Comparison of ENCODE assay signal across 10 mouse cellular contexts in the genomic region with DNA sequence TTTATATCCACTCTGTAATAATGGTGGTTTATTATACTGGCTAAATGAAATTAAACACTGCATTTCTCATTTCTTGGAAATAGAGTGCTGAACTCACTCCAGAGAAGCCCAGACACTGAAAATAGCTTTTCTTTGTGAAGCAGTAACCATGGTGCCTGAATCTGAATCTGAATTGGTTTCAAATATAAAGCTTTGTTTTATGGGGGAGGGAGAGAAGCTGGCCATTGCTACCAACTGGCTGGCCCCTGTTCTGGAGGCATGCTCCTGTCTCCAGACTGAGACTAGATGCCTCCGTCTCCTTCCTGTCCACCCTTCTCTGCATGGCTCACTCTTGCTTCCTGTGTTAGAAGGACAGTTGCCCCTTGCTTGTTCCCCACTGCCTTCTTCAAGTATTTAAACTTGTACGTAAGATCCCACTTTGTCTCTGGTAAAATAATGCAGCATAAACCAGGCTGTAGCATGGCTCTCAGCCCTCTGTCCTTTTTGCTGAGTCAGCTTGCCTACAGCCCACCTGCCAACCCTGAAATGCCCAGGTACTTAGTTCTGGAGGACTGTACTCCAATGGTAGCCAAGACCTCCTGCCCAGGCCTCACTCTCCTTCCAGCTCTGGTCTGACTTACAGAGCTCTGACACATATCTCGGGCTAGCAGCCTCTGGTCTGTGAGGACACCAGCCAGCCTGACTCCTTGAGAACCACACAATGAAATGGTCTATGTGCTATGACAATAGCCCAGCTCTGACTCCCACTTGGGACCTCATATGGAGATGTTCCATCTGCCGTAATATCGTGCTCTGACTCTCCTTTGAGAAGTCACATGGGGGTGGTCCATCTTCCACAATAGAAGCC. TPM values are rescaled to one million over a fixed set of nuclear protein-coding genes. Genes with fewer than 3 reads are reported as not detected.
DNase-seq lines count a peak whose midpoint lies in the region; ATAC-seq and TF ChIP-seq lines count a peak whose summit lies in the region.
"Had no signal": no experiment of that assay in that cellular context is flagged by ENCODE, and none has a peak within 500 bp of the region (broad histone marks: within the 10 kb centered on the region; RNA-seq: fewer than 3 reads in every experiment).

No protein-coding gene starts in this region.

- H3K27me3 ChIP-seq in forebrain, embryonic 11.5 days (ENCODE audit: control insufficient read depth, insufficient read depth, low read length): no peaks in the 10 kb centered on the region
- no peaks in the 10 kb centered on the region for H3K27me3 ChIP-seq in hindbrain, postnatal 0 days (ENCODE audit: insufficient read depth, low read length)
- no peaks in the 10 kb centered on the region for H3K27me3 ChIP-seq in neural tube, embryonic 14.5 days (ENCODE audit: control insufficient read depth, insufficient read depth, low read length)
- H3K27me3 ChIP-seq: embryonic facial prominence, embryonic 15.5 days had no signal

- no peak for TF ChIP-seq CTCF in hindbrain, postnatal 0 days (IDR thresholded peaks at IDR 0.05; ENCODE audit: low read depth)

- no peak overlapping the region for H3K4me2 ChIP-seq in forebrain, embryonic 11.5 days (ENCODE audit: low read depth, low read length, severe bottlenecking)
- no peak overlapping the region for H3K4me2 ChIP-seq in hindbrain, postnatal 0 days (ENCODE audit: low read depth, low read length)
- no peak overlapping the region for H3K4me2 ChIP-seq in neural tube, embryonic 14.5 days (ENCODE audit: low read depth, low read length)
- H3K4me2 ChIP-seq: embryonic facial prominence, embryonic 15.5 days had no signal

- H3K9ac ChIP-seq in forebrain, embryonic 11.5 days (ENCODE audit: low read length): no peak overlapping the region
- no peak overlapping the region for H3K9ac ChIP-seq in hindbrain, postnatal 0 days (replicated peaks; ENCODE audit: low read length)
- no peak overlapping the region for H3K9ac ChIP-seq in neural tube, embryonic 14.5 days (replicated peaks; ENCODE audit: low read depth, low read length)
- H3K9ac ChIP-seq: embryonic facial prominence, embryonic 15.5 days had no signal

- WGBS in forebrain, embryonic 11.5 days: 70% methylated on average over 5 of the region's 5 CpGs
- 29% methylated on average over 5 of the region's 5 CpGs for WGBS in hindbrain, postnatal 0 days
- 43% methylated on average over 5 of the region's 5 CpGs for WGBS in neural tube, embryonic 14.5 days

- no peaks in the 10 kb centered on the region for H3K9me3 ChIP-seq in forebrain, embryonic 11.5 days (ENCODE audit: control insufficient read depth, low read length)
- H3K9me3 ChIP-seq in hindbrain, postnatal 0 days (ENCODE audit: low read length): no peaks in the 10 kb centered on the region
- H3K9me3 ChIP-seq in neural tube, embryonic 14.5 days (ENCODE audit: control insufficient read depth, low read length): no peaks in the 10 kb centered on the region
- H3K9me3 ChIP-seq: embryonic facial prominence, embryonic 15.5 days had no signal

- H3K4me1 ChIP-seq in forebrain, embryonic 11.5 days (replicated peaks; ENCODE audit: control insufficient read depth, insufficient read depth, low read length): peaks cover 3% of the 10 kb centered on the region; the same call in 1 of the 2 replicates
- peaks cover 17% of the 10 kb centered on the region; the same call in 1 of the 2 replicates for H3K4me1 ChIP-seq in hindbrain, postnatal 0 days (ENCODE audit: insufficient read depth, low read length)
- peaks cover 11% of the 10 kb centered on the region; the same call in 1 of the 2 replicates for H3K4me1 ChIP-seq in neural tube, embryonic 14.5 days (ENCODE audit: control insufficient read depth, insufficient read depth, low read length)
- H3K4me1 ChIP-seq: embryonic facial prominence, embryonic 15.5 days had no signal

- no peaks in the 10 kb centered on the region for H3K36me3 ChIP-seq in forebrain, embryonic 11.5 days (ENCODE audit: control insufficient read depth, insufficient read depth, low read length)
- H3K36me3 ChIP-seq in hindbrain, postnatal 0 days (ENCODE audit: insufficient read depth, low read length): peaks cover 6% of the 10 kb centered on the region; the same call in 1 of the 2 replicates
- H3K36me3 ChIP-seq in neural tube, embryonic 14.5 days (ENCODE audit: control insufficient read depth, insufficient read depth, low read length): no peaks in the 10 kb centered on the region
- H3K36me3 ChIP-seq: embryonic facial prominence, embryonic 15.5 days had no signal

- peak overlapping the region; percentile 21; the same call in 1 of the 2 replicates for H3K27ac ChIP-seq in forebrain, embryonic 11.5 days (ENCODE audit: low read depth, low read length)
- peak overlapping the region; percentile 62 for H3K27ac ChIP-seq in hindbrain, postnatal 0 days
- H3K27ac ChIP-seq in neural tube, embryonic 14.5 days (ENCODE audit: low read depth, low read length): no peak overlapping the region
- H3K27ac ChIP-seq: embryonic facial prominence, embryonic 15.5 days; heart, adult 2 months had no signal

- ATAC-seq in forebrain, embryonic 11.5 days (replicated peaks; ENCODE audit: low FRiP score): no peak; the same call in 1 of the 2 replicates
- ATAC-seq in hindbrain, postnatal 0 days: peak; percentile 86
- peak; percentile 60; the same call in 1 of the 2 replicates for ATAC-seq in neural tube, embryonic 14.5 days (ENCODE audit: low read depth)
- ATAC-seq in CD4-positive, CD25-positive, alpha-beta regulatory T cell, adult 4 months: no peak

- H3K4me3 ChIP-seq in forebrain, embryonic 11.5 days (ENCODE audit: low read depth, low read length): no peak overlapping the region
- H3K4me3 ChIP-seq in hindbrain, postnatal 0 days (ENCODE audit: low read length): no peak overlapping the region
- H3K4me3 ChIP-seq in neural tube, embryonic 14.5 days (ENCODE audit: low read depth, low read length): no peak overlapping the region
- H3K4me3 ChIP-seq: embryonic facial prominence, embryonic 15.5 days; heart, adult 2 months had no signal

- peak; percentile 19 for DNase-seq in layer of hippocampus, adult 9-11 months
- no peak for DNase-seq in layer of hippocampus, postnatal 36 days
- no peak for DNase-seq in forebrain, embryonic 11.5 days (ENCODE audit: low spot score)
- DNase-seq in hindbrain, postnatal 0 days (ENCODE audit: low spot score): peak; percentile 52
- DNase-seq in natural killer cell, adult 2 months (ENCODE audit: low spot score in 2 of 2): no peak
- no peak for DNase-seq in T-cell, adult 2 months (ENCODE audit: low spot score)
- DNase-seq: heart, adult 2 months had no signal

RNA-seq across cellular contexts. Expression of a gene that starts 18.8 kb away (rescaled TPM):
- 10 to 100 TPM; 43.5 to 79.2 TPM for total RNA-seq in layer of hippocampus, postnatal 36 days (2021)
- polyA plus RNA-seq in forebrain, embryonic 11.5 days (2014; fragmentation: Nextera tagmentation; extraction: Ambion mirVana): 742 and 836 TPM in 2 replicates
- total RNA-seq in hindbrain, postnatal 0 days (2014; rRNA removed): 18.8 and 32.4 TPM in 2 replicates
- 956 and 1,072 TPM in 2 replicates for polyA plus RNA-seq in hindbrain, postnatal 0 days (2015; fragmentation: Nextera tagmentation; extraction: Ambion mirVana)
- polyA plus RNA-seq in neural tube, embryonic 14.5 days (2014; fragmentation: Nextera tagmentation; extraction: Ambion mirVana): 1,192 and 1,233 TPM in 2 replicates
- 1,000 to 10,000 TPM in 1 of 2 experiments, 100 to 1,000 TPM in 1; 704 to 1,559 TPM for polyA plus RNA-seq in CD4-positive, CD25-positive, alpha-beta regulatory T cell, adult 4 months (2017; shearing (Covaris generic))

Comparison
In these comparisons a context has a peak if more than half of its experiments do, and no peak if none do; other contexts are left out.
1. DNase-seq: peak in layer of hippocampus, adult 9-11 months (single experiment) and hindbrain, postnatal 0 days (single experiment); none in layer of hippocampus, postnatal 36 days (0 of 2), forebrain, embryonic 11.5 days (single experiment), natural killer cell, adult 2 months (0 of 2) and T-cell, adult 2 months (single experiment).
2. ATAC-seq: peak in hindbrain, postnatal 0 days (single experiment) and neural tube, embryonic 14.5 days (single experiment); none in forebrain, embryonic 11.5 days (single experiment) and CD4-positive, CD25-positive, alpha-beta regulatory T cell, adult 4 months (single experiment).